Mouse (Mus musculus) embryonic facial prominence, embryonic 13.5 days (tissue): ENCODE data around the gene Ifit2. TPM values are rescaled to one million over a fixed set of nuclear protein-coding genes. Genes with fewer than 3 reads are reported as not detected.

Experiments used
- ATAC-seq: fragments of 200-750 bp; cut with Nextera tagmentation; 2 replicates; pipeline ENCODE4 v1.8.0; 2017; ENCODE audit warnings: low read depth; ENCODE audit not compliant: insufficient number of reproducible peaks, insufficient read depth, low FRiP score, low TSS enrichment
- H3K27ac ChIP-seq: fragments of 300-500 bp; sonication (generic); 2 replicates; pipeline ENCODE4 v1.5.1; 2015; ENCODE audit warnings: moderate library complexity, mild to moderate bottlenecking, inconsistent platforms
- H3K27me3 ChIP-seq: fragments of 300-500 bp; sonication (generic); 2 replicates; pipeline ENCODE4 v1.6.1; 2015; ENCODE audit warnings: mild to moderate bottlenecking, inconsistent platforms
- H3K36me3 ChIP-seq: fragments of 300-500 bp; sonication (generic); 2 replicates; pipeline ENCODE4 v1.6.1; 2015; ENCODE audit warnings: mild to moderate bottlenecking, inconsistent platforms
- H3K4me1 ChIP-seq: fragments of 300-500 bp; sonication (generic); 2 replicates; pipeline ENCODE4 v1.6.1; 2015; ENCODE audit warnings: inconsistent platforms
- H3K4me2 ChIP-seq: fragments of 300-500 bp; sonication (generic); 2 replicates; pipeline ENCODE4 v1.6.1; 2015; ENCODE audit warnings: moderate library complexity, mild to moderate bottlenecking, inconsistent platforms
- H3K4me3 ChIP-seq: fragments of 300-500 bp; sonication (generic); 2 replicates; pipeline ENCODE4 v1.5.1; 2015; ENCODE audit warnings: mild to moderate bottlenecking, inconsistent platforms
- H3K9ac ChIP-seq: fragments of 300-500 bp; sonication (generic); 2 replicates; pipeline ENCODE4 v1.6.1; 2015; ENCODE audit warnings: mild to moderate bottlenecking, inconsistent platforms
- H3K9me3 ChIP-seq: fragments of 300-500 bp; sonication (generic); 2 replicates; pipeline ENCODE4 v1.6.1; 2016; ENCODE audit warnings: inconsistent platforms
- WGBS: fragments of 180-500 bp; shearing (Covaris S2); methylation state at CpG from one replicate; pipeline ENCODE4 v1.1.7; 2015; ENCODE audit warnings: mixed read lengths; 5-methylcytosine and 5-hydroxymethylcytosine counted together
- polyA plus RNA-seq: library from polyadenylated mRNA; unstranded; fragments of >200 nt; fragmentation: Nextera tagmentation; extraction: Ambion mirVana; gene quantifications from 2 replicates; pipeline ENCODE4 v1.2.1, GENCODE M21; 2015

Gene Ifit2
- polyA plus RNA-seq, 1 experiment from 2014 or later = 9.9 TPM

DNA sequence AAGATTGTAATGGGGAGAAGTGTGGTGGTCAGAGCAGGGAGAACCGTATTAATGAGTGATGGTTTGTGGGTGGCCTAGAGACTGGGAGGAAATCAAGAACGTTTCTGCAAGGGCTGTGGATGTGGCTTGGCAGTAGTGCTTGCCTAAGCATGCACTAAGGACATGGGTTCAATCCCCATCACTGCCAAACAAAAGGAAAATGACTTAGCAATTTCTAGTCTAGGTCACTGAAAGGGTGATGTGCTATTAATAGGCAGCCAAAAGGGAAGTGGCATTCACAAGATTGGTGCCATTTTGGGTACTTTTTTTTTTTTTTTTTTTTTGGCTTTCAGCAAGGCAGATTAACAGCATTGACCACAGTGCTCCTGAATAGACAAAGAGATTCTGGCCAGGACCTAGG is 29.1 kb upstream of the Ifit2 start:
- no peak for ATAC-seq
- H3K36me3 ChIP-seq = peaks cover 16% of the 10 kb centered on the region
- H3K9me3 ChIP-seq = no peaks in the 10 kb centered on the region
- H3K4me1 ChIP-seq = peaks cover 10% of the 10 kb centered on the region
- H3K4me2 ChIP-seq = no peak overlapping the region
- H3K27me3 ChIP-seq = no peaks in the 10 kb centered on the region
- no peak overlapping the region for H3K4me3 ChIP-seq
- WGBS = 63% methylated on average over 2 of the region's 2 CpGs
- H3K27ac ChIP-seq = no peak overlapping the region
- H3K9ac ChIP-seq = no peak overlapping the region

DNA sequence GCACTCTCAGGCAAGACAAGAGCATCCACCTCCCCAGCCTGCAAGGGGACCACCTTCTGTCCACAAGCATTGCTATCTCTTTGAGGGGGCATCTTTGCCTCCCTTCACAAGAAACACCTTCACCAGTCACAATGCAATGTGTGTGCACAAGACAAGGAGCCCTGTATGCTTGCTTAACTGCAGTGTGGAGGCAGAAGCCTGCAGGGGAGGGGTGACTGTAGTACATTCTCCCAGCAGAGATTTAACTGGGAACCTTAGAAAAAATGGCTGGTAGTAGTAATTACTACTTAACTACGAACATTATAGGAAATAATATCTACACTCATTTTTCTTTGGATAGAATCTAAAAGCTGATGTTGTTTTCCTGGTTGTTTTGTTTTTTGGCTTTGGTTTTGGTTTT is 28.5 kb upstream of the Ifit2 start:
- H3K9ac ChIP-seq = no peak overlapping the region
- H3K4me1 ChIP-seq = peaks cover 12% of the 10 kb centered on the region
- 85% methylated on average over 1 of the region's 1 CpGs for WGBS
- H3K9me3 ChIP-seq = no peaks in the 10 kb centered on the region
- H3K4me3 ChIP-seq = no peak overlapping the region
- H3K36me3 ChIP-seq = peaks cover 16% of the 10 kb centered on the region
- H3K4me2 ChIP-seq = no peak overlapping the region
- no peak overlapping the region for H3K27ac ChIP-seq
- ATAC-seq = no peak
- H3K27me3 ChIP-seq = no peaks in the 10 kb centered on the region

GRCm38 (mm10) chr19:34523106-34523725 is 27.3 kb upstream of the Ifit2 start:
- Histone ChIP-seq H3K27ac (no peak overlapping the region), H3K4me1 (peaks cover 12% of the 10 kb centered on the region), H3K4me2 (no peak overlapping the region), H3K27me3 (no peaks in the 10 kb centered on the region), H3K9me3 (no peaks in the 10 kb centered on the region), H3K4me3 (no peak overlapping the region), H3K9ac (no peak overlapping the region), H3K36me3 (peaks cover 14% of the 10 kb centered on the region)
- 70% methylated on average over 12 of the region's 12 CpGs for WGBS
- no peak for ATAC-seq

DNA sequence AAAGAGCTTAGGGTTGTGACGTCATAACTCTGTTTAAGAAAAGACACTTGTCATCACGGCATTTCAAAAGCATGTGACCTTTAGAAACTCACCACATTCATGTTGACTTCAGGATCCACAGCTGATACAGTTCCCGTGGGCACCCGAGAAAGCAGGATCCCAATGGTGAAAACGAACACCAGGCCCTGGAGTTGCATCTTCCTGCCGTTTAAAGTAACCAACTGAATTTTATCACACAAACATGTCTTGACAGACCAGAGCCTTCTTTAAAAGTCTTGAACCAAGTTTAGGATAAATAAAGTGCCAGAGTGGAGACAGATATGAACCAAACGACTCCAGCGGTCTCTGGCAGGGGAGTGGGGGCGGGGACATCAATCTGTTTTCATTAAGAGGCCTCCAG is 25.8 kb upstream of the Ifit2 start:
- 44% methylated on average over 9 of the region's 9 CpGs for WGBS
- Histone ChIP-seq H3K9ac (no peak overlapping the region), H3K4me1 (peaks cover 12% of the 10 kb centered on the region), H3K27ac (no peak overlapping the region), H3K27me3 (no peaks in the 10 kb centered on the region), H3K4me2 (peak overlapping the region; percentile 21), H3K36me3 (peaks cover 8% of the 10 kb centered on the region; the same call in 1 of the 2 replicates), H3K9me3 (no peaks in the 10 kb centered on the region), H3K4me3 (no peak overlapping the region)
- no peak for ATAC-seq

GRCm38 (mm10) chr19:34526321-34526923 is 24.1 kb upstream of the Ifit2 start:
- Histone ChIP-seq H3K27ac (peak overlapping the region; percentile 51), H3K4me1 (peaks cover 12% of the 10 kb centered on the region), H3K9me3 (no peaks in the 10 kb centered on the region), H3K27me3 (no peaks in the 10 kb centered on the region), H3K4me2 (peak overlapping the region; percentile 83), H3K36me3 (peaks cover 8% of the 10 kb centered on the region; the same call in 1 of the 2 replicates), H3K4me3 (peak overlapping the region; percentile 73), H3K9ac (peak overlapping the region; percentile 77)
- WGBS = 37% methylated on average over 11 of the region's 11 CpGs
- no peak for ATAC-seq

- H3K9me3 ChIP-seq = no peaks in the 10 kb centered on the region
- H3K27me3 ChIP-seq = no peaks in the 10 kb centered on the region
- peak; percentile 100 for ATAC-seq
- H3K36me3 ChIP-seq = peaks cover 4% of the 10 kb centered on the region; the same call in 1 of the 2 replicates
- peak within 1 kb of the TSS; percentile 51 for H3K27ac ChIP-seq
- H3K4me2 ChIP-seq = peak within 1 kb of the TSS; percentile 83
- H3K4me3 ChIP-seq = peak within 1 kb of the TSS; percentile 73
- under 1% methylated on average over 29 of the region's 29 CpGs for WGBS
- peaks cover 12% of the 10 kb centered on the region for H3K4me1 ChIP-seq
- peak within 1 kb of the TSS; percentile 77 for H3K9ac ChIP-seq
These were observed 23.4 kb upstream of the Ifit2 start, which contains the start of gene Lipa for GRCm38 (mm10) chr19:34526941-34527682. Gene Lipa, minus strand, starts transcription at chr19:34527474.

DNA sequence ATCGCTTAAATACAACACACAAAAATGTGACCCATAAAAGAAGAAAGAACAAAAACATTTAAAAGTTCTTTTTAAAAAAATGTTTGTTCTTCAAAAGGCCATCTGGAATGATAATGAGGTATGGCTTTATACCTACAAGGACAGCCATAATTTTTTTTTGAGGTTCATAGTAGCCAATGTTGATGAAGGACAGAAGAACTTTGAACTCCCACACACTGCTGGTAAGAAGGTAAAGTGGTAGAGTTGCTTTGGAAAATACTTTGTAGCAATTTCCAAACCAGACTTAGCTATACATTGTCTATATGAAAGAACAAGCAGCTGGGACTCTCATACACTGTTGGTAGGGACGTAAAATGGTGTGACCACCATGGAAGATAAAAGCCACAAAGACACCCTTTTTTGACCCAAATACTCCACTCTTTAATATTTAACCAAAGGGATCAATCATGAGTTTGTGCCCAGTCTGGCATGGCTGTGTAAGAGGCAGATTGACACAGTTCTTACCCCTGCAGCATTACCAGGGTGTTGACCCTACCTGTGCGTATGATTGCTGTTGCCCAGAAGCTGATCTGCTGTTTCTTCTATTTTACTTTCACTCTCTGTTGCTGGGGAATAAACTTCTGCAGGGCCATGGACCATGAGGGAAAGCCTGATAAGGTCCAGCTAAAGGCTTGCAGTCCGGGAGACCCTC is 18.3 kb upstream of the Ifit2 start:
- WGBS = 94% methylated on average over 4 of the region's 4 CpGs

GRCm38 (mm10) chr19:34539422-34539821 is 11.1 kb upstream of the Ifit2 start:
- WGBS = 82% methylated on average over 1 of the region's 1 CpGs
- no peak for ATAC-seq
- H3K27ac ChIP-seq = no peak overlapping the region

More for the DNA sequence above, 18.3 kb upstream of the Ifit2 start:
- no peaks in the 10 kb centered on the region for H3K27me3 ChIP-seq
- H3K27ac ChIP-seq = no peak overlapping the region
- no peak for ATAC-seq
- H3K4me2 ChIP-seq = no peak overlapping the region
- H3K9me3 ChIP-seq = no peaks in the 10 kb centered on the region
- no peak overlapping the region for H3K4me3 ChIP-seq
- no peaks in the 10 kb centered on the region for H3K4me1 ChIP-seq
- H3K36me3 ChIP-seq = no peaks in the 10 kb centered on the region
- H3K9ac ChIP-seq = no peak overlapping the region

GRCm38 (mm10) chr19:34546211-34546610 is 4.3 kb upstream of the Ifit2 start:
- Histone ChIP-seq H3K27me3 (no peaks in the 10 kb centered on the region), H3K36me3 (no peaks in the 10 kb centered on the region), H3K9ac (no peak overlapping the region), H3K27ac (no peak overlapping the region), H3K9me3 (no peaks in the 10 kb centered on the region), H3K4me1 (no peaks in the 10 kb centered on the region), H3K4me3 (no peak overlapping the region), H3K4me2 (no peak overlapping the region)
- no peak for ATAC-seq
- 89% methylated on average over 4 of the region's 4 CpGs for WGBS

More at GRCm38 (mm10) chr19:34539422-34539821, 11.1 kb upstream of the Ifit2 start:
- Histone ChIP-seq H3K4me1 (no peaks in the 10 kb centered on the region), H3K9me3 (no peaks in the 10 kb centered on the region), H3K36me3 (no peaks in the 10 kb centered on the region), H3K4me2 (no peak overlapping the region), H3K4me3 (no peak overlapping the region), H3K27me3 (no peaks in the 10 kb centered on the region), H3K9ac (no peak overlapping the region)

GRCm38 (mm10) chr19:34547976-34548375 is 2.5 kb upstream of the Ifit2 start:
- Histone ChIP-seq H3K4me1 (peaks cover 9% of the 10 kb centered on the region), H3K9ac (no peak overlapping the region), H3K4me3 (no peak overlapping the region), H3K27me3 (no peaks in the 10 kb centered on the region), H3K36me3 (no peaks in the 10 kb centered on the region), H3K9me3 (no peaks in the 10 kb centered on the region), H3K4me2 (no peak overlapping the region), H3K27ac (no peak overlapping the region)
- WGBS = 28% methylated on average over 7 of the region's 7 CpGs
- ATAC-seq = no peak

DNA sequence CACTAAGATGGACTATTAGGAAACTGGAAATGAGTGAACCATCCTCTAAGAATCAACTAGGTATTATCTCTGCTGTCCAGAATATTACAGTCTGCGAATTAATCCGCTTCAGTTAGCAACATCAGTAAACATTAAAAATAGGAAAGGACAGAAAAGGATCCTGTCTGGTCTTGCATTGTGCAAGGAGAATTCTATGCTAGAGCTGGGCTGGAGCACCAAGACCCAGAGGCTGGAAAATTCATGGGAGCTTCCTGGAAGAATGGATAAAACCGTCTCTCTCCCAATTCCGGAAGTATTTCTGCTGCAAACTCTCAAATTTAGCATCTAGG is 325 bp upstream of the Ifit2 start:
- no peak for ATAC-seq
- peaks cover 21% of the 10 kb centered on the region for H3K4me1 ChIP-seq
- no peaks in the 10 kb centered on the region for H3K9me3 ChIP-seq
- H3K4me2 ChIP-seq = peak overlapping the region; percentile 66
- peak overlapping the region; percentile 53 for H3K4me3 ChIP-seq
- no peaks in the 10 kb centered on the region for H3K27me3 ChIP-seq
- no peaks in the 10 kb centered on the region for H3K36me3 ChIP-seq
- H3K27ac ChIP-seq = no peak overlapping the region; the same call in 1 of the 2 replicates
- WGBS = 34% methylated on average over 4 of the region's 4 CpGs
- H3K9ac ChIP-seq = 0 out of 2 replicates have a peak overlapping the region, but pooled peaks have one; percentile 52
